Mouse (Mus musculus): ENCODE measurements around the gene Krt17.
"Not testable (repeated sequence)": the region's sequence is repeated elsewhere in the genome, so short reads cannot be mapped to it uniquely, and the experiment has no call there.

Gene Krt17

DNA sequence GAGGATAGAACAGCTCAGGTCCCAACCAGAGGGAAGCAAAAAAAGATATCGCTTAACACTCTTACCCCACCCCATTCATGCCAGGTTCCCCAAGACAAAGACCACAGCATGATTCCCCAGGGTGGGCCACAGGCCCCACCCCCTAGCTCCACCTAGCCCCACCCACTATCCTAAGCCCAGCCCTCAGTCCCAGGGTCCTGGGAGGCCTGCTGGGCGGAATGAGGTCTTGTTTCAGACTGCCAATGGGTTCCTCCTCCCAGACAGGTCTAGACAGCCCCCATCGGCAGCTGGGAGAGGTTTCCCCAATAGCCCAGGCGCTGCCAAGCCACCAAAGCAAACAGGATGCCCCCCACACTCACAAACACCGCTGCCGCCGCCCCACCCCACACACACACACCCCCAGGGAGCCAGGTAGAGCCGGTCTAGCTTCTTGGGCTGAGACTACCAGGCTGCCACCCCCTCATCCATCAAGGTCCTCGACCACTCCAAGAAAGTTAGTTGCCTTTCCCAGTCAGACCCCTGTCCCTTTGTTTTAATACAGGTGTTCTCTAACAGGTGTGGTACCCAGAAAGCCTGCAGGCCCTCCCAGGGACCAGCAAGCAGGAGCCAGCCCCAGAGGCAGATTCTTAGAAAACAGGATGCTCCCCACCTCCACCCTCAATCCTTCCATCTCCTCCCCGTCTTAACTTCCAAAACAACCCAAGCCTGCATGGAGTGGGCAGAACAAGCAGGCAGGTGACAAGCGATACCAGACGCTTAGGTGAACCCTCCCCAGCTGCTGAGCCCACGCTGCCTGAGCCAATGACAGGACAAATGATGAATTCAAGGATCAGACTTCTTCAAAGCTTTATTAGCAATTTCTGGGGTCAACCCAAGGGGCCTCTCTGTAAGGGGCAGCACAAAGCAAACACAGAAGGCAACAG, 1.5 kb upstream of the Krt17 start:
- no peak for DNase-seq (ENCODE audit: low spot score)

DNA sequence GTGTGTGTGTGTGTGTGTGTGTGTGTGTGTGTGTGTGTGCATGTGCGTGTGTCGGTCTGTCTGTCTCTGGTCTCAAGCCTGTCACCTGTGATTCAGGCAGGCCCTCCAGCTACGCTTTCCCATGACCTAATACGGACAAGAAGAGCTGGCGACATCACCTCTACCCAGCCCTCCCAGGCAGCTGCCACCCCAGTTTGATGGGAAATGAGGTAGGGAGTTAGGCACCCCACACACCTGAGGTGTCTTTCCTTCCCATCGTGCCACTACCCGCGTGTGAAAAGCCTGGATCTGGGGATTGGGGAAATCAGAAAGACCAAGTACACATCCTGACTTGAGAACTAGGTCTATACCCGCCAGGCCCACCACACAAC, 391 bp upstream of the Krt17 start:
- DNase-seq (ENCODE audit: low spot score), result no peak

DNA sequence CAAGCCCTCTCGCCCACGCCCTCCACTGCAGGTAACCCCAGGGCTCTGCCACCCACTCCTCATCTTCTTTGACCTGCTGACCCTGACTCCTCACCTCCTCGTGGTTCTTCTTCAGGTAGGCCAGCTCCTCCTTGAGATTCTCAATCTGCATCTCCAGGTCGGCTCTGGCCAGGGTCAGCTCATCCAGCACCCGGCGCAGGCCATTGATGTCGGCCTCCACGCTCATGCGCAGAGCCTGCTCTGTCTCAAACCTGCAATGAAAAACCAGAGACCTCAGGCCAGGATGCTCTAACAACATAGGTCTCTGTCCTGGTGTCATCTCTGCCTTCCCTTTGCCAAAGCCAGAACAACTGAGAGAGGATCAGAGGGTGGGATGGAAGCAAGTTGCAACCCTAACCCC, 1.8 kb downstream of the Krt17 start:
- no peak for DNase-seq (ENCODE audit: low spot score)

DNA sequence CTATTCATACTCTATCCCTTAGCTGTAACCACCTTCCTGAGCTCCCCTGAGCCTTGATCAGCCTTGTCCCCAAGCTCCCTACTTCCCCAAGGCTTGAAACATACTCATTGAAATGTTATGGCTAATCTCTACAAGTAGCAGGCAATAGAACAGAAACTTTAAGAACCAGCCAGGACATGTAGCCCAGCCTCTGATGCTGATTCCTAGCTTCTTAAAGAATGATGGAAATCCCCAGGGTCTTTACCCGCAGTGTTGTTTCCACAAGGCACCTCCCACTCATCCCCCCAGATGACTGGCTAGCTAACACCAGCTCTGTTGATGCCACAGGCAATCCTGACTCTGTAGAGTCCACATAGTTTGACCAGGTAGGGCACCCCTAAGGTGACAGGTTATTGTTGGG, 2.9 kb downstream of the Krt17 start:
- no peak for DNase-seq (ENCODE audit: low spot score)

DNA sequence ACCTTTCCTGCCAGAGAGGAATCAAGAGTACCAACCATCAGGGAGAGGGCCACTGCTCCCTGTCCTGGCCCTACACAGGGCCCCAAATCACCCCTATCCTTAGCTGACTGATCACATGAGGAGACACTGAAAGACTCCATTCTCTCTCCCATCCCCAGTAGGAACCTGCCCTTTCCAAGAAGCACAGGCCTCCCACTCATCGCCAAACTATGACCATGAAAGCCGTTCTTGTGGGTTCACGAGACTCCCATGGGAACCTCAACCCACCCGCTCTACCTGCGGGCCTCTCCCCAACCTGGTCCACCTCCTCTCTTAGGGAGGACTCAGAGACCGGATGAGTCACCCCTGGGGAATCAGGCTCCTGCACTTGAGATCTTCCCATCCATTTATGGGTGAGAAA, 5.3 kb downstream of the Krt17 start:
- no peak for DNase-seq (ENCODE audit: low spot score)

DNA sequence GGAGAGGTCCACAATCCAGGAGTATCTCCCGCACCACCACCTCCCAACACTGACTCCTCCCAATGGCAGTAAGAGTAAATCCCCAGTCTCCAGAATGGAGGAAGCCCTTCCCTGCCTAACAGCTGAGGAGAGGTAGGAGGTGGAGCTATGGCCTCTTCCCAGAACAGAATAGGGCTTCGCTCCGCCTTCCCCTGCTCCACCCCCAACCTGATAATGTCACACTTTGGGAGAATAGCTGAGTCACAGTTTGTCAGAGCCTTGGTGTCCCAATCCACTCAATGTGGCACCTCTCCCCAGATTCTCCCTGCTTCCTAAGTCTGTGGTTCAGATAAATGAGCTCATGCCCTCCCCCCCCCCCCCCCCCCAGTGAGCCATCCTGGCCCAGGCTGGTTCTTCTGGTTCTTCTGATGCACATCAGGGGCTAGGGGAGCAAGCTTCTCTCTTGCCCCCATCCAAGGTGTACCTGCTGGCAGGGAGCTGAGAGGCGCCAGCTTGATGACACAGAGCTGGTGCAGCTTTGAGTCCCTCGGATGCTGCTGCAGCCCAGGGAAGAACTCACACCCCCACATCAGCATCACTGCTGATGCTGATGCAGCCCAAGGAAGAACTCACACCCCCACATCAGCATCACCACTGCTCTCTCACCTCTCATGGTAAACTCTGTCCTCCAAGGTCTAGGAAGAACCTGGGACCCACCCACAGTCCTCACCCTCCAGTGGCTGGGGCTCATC, 6.3 kb downstream of the Krt17 start:
- no peak for DNase-seq (ENCODE audit: low spot score)

DNA sequence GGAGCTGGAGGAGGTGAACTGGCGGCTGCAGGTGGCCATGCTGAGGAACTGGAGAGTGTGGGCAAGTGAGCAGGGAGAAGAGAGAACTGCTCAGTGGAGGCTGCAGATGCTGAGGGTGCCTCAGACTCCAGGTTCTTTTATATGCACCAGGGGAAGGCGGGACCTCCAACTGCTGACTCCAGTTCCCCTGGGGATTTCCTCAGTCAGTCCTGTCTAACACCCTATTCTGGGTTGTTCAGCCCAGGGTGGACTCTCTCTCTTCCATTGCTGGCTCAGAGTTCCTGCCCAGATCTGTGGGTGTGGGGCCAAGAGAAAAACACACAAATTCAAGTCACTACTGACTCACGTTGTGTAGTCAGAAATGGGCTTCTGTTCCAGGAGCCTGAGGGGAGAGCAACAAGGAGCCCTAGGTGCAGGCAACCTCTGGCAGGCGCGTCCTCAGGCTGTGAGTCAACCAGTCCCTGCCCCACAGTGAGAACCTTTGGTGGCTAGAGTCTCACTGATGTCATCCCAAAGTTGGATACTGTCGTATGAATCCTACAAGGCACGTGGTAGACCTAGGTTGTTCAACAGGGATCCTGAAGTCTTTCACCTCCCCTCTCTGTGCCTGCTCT, 11.9 kb downstream of the Krt17 start, which contains the start of gene Krt16:
Gene Krt16, minus strand, starts transcription at position 51 of the 614 bp plus-strand sequence.
- no peak for DNase-seq (ENCODE audit: low spot score)

DNA sequence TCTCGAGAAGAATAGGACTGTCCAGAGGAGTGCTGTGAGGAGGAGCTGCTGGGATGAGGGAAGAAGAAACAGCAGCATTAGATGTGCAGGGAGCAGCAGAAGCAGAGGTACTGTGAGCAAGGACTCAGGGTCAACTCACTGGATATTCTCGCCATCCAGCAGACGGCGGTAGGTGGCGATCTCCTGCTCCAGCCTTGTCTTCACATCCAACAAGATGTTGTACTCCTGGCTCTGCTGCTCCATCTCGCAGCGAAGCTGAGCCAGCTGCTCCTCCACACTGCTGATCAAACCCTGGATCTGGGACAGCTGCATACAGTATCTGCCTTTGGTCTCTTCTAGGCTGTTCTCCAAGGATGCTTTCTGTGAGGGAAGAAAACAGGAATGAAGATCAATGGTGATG, 14.4 kb downstream of the Krt17 start:
- DNase-seq (ENCODE audit: low spot score), result not testable (repeated sequence)

DNA sequence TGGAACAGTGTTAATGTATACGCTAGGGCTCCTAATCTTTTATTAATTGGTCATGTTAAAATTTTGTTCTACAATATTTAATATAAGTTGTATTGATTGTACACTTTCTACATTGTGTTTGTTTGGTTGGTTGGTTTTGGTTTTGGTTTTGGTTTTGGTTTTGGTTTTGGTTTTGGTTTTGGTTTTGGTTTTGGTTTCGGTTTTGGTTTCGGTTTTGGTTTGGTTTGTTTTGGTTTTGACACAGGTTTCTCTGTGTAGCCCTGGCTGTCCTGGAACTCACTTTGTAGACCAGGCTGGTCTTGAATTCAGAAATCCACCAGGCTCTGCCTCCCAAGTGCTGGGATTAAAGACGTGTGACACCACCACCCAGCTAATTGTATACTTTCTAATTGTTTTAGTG, 20.6 kb downstream of the Krt17 start:
- DNase-seq (ENCODE audit: low spot score), result not testable (repeated sequence)

DNA sequence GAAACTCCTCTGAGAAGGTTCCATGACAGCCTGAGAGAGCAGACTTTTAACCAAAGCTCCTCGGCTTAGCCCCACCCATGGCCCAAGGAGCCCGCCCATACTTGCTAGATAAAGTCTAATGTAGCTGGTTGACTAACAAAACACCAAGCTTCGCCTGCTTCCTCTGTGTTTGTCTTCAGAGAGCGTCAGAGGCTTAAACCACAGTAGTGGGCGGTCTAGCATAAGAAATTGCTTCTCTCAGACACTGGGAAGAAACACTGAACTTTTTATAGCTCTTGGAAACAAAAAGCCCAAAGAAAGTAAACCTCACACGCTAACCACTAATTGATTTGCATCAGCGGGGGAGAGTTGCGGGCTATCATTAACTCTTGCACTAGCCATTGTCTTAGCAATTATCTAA, 39.1 kb downstream of the Krt17 start:
- DNase-seq (ENCODE audit: low spot score), result no peak

DNA sequence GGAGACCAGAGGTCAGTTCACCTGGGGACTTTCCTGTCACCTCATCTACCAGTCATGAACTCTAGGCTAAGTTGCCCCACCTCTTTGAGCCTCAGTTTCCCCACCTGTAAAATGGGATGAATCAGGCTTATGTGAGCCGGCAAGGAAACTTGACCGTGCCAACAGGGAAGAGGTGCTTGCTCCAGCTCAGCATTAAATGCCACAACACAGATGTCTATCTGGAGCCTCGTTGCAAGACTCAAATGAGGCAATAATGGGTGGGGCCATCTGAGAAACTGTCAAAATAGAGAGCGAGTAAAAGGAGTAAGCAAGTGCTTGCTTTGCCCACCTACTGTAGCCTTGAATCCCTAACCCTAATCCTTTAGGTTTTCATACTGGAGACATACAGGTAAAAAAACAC, 41.5 kb downstream of the Krt17 start:
- DNase-seq (ENCODE audit: low spot score), result no peak

DNA sequence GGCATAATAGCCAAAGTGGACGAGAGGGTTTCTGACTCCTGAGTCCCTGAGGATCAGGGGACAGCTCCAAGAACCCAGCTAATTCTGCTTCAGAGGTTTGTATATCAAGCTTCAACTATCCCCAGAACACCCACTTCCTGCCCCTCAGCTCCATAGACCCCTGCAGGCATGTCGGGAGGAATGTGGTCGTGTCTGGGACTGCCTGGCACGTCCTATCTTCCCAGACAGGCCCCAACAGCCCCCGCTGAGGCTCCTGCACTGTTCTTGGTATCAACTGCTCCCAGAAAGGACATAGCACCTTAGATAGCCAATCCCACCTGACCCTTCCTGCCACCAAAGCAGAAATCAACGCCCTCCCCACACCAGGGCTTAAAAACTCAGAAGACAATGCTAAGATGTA, 52.3 kb downstream of the Krt17 start:
- DNase-seq (ENCODE audit: low spot score), result no peak

DNA sequence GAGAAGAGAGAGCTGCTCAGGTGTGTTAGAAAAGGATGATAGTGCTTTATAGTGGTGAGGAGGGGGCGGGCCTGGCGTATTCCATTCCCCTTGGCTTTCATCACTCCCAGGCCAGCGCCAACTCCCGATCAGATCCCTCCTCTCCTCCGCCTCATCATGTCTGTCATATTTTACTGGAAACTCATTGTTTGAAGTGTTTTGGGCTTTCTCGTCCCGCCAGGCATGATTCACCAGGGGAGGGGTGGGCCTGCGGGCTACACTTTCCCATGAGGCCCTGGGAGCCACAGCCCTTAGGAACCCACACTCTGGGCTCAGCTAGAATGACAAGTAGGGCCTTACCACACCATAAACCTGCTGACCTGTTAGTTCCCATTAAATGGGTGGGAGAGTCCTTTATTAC, 53.3 kb downstream of the Krt17 start, which contains the start of gene Krt14:
Gene Krt14, minus strand, starts transcription at position 51 of the 400 bp plus-strand sequence.
- DNase-seq (ENCODE audit: low spot score), result no peak
